Mouse (Mus musculus) limb, embryonic 14.5 days (tissue): Measurements from ENCODE around the gene Hsd17b12. TPM values are rescaled to one million over a fixed set of nuclear protein-coding genes. Genes with fewer than 3 reads are reported as not detected.

Source experiments
- ATAC-seq: fragments of 200-750 bp; cut with Nextera tagmentation; 2 replicates; pipeline ENCODE4 v1.8.0; 2017; ENCODE audit warnings: low read depth, moderate number of reproducible peaks, moderate TSS enrichment; ENCODE audit not compliant: low FRiP score
- DNase-seq: peaks from one replicate; pipeline ENCODE4 v3.0.0-alpha.2; 2015; ENCODE audit warnings: low spot score
- H3K27ac ChIP-seq: fragments of 300-500 bp; sonication (generic); replicated peaks from 2 replicates; pipeline ENCODE4 v1.5.1; 2014; ENCODE audit warnings: low read depth, mild to moderate bottlenecking, low read length, moderate library complexity, mixed read lengths
- H3K27me3 ChIP-seq: fragments of 300-500 bp; sonication (generic); 2 replicates; pipeline ENCODE4 v1.6.1; 2014; ENCODE audit warnings: low read length, mixed read lengths; ENCODE audit not compliant: control insufficient read depth, insufficient read depth
- H3K36me3 ChIP-seq: fragments of 300-500 bp; sonication (generic); 2 replicates; pipeline ENCODE4 v1.6.1; 2014; ENCODE audit warnings: mild to moderate bottlenecking, low read length, moderate library complexity, mixed read lengths; ENCODE audit not compliant: control insufficient read depth, insufficient read depth
- H3K4me1 ChIP-seq: fragments of 300-500 bp; sonication (generic); 2 replicates; pipeline ENCODE4 v1.6.1; 2014; ENCODE audit warnings: antibody characterized with exemption, low read length, mixed read lengths; ENCODE audit not compliant: control insufficient read depth, insufficient read depth
- H3K4me2 ChIP-seq: fragments of 300-500 bp; sonication (generic); replicated peaks from 2 replicates; pipeline ENCODE4 v1.6.1; 2014; ENCODE audit warnings: low read depth, mild to moderate bottlenecking, low read length, moderate library complexity; ENCODE audit not compliant: severe bottlenecking
- H3K4me3 ChIP-seq: fragments of 300-500 bp; sonication (generic); replicated peaks from 2 replicates; pipeline ENCODE4 v1.5.1; 2014; ENCODE audit warnings: low read length
- H3K9ac ChIP-seq: fragments of 300-500 bp; sonication (generic); 2 replicates; pipeline ENCODE4 v1.6.1; 2014; ENCODE audit warnings: mild to moderate bottlenecking, low read depth, low read length, moderate library complexity; ENCODE audit not compliant: severe bottlenecking
- H3K9me3 ChIP-seq: fragments of 300-500 bp; sonication (generic); 2 replicates; pipeline ENCODE4 v1.6.1; 2016; ENCODE audit warnings: low read length; ENCODE audit not compliant: control insufficient read depth
- POLR2A ChIP-seq: fragments of 200-500 bp; IDR thresholded peaks from 2 replicates; pipeline ENCODE4 v1.8.0; 2012; ENCODE audit warnings: inconsistent platforms, mild to moderate bottlenecking, moderate library complexity, borderline replicate concordance; ENCODE audit not compliant: insufficient read depth, insufficient read length; ENCODE audit errors: extremely low read depth
- WGBS: fragments of 180-500 bp; shearing (Covaris S2); extraction: QIAGEN DNeasy Blood & Tissue Kit; methylation state at CpG from one replicate; pipeline ENCODE4 v1.1.7; 2014; 5-methylcytosine and 5-hydroxymethylcytosine counted together
- polyA plus RNA-seq, 2 experiments: library from polyadenylated mRNA; depleted of rRNA in 1 of 2; stranded (reverse) in 1 of 2; unstranded in 1 of 2; fragments of >200 nt; fragmentation: Nextera tagmentation in 1 of 2; extraction: Ambion mirVana in 1 of 2; gene quantifications; 2 replicates each; pipeline versions ENCODE4 v1.2.1 to v1.2.3; 2012 to 2014

The Hsd17b12 gene
- polyA plus RNA-seq, 2 experiments, result 64.5 to 113 TPM

- no peak overlapping the region for H3K9ac ChIP-seq
- no peak overlapping the region for H3K4me3 ChIP-seq
- 66% methylated on average over 6 of the region's 6 CpGs for WGBS
- DNase-seq (peak; percentile 28), ATAC-seq (no peak)
- no peaks in the 10 kb centered on the region for H3K4me1 ChIP-seq
- peaks cover 6% of the 10 kb centered on the region; the same call in 1 of the 2 replicates for H3K36me3 ChIP-seq
- no peak overlapping the region for H3K27ac ChIP-seq
- no peaks in the 10 kb centered on the region for H3K27me3 ChIP-seq
- H3K4me2 ChIP-seq, result no peak overlapping the region
- no peak for TF ChIP-seq POLR2A
- H3K9me3 ChIP-seq, result no peaks in the 10 kb centered on the region
These were observed 112.2 kb downstream of the Hsd17b12 start for GRCm38 (mm10) chr2:94045411-94046090.

- whole genome bisulfite sequencing, result 94% methylated on average over 2 of the region's 2 CpGs
- H3K36me3 ChIP-seq, result peaks cover 6% of the 10 kb centered on the region; the same call in 1 of the 2 replicates
- DNase-seq (no peak), ATAC-seq (no peak)
- TF ChIP-seq POLR2A, result no peak
- no peak overlapping the region for H3K4me2 ChIP-seq
- H3K27ac ChIP-seq, result no peak overlapping the region
- no peaks in the 10 kb centered on the region for H3K4me1 ChIP-seq
- H3K9me3 ChIP-seq, result no peaks in the 10 kb centered on the region
- H3K4me3 ChIP-seq, result no peak overlapping the region
- no peaks in the 10 kb centered on the region for H3K27me3 ChIP-seq
- no peak overlapping the region for H3K9ac ChIP-seq
These were observed 113.6 kb downstream of the Hsd17b12 start for GRCm38 (mm10) chr2:94044174-94044573.

GRCm38 (mm10) chr2:94043662-94044061, 114.1 kb downstream of the Hsd17b12 start:
- no peak for TF ChIP-seq POLR2A
- H3K4me3 ChIP-seq, result no peak overlapping the region
- no peak overlapping the region for H3K4me2 ChIP-seq
- no peaks in the 10 kb centered on the region for H3K4me1 ChIP-seq
- H3K9me3 ChIP-seq, result no peaks in the 10 kb centered on the region
- peaks cover 6% of the 10 kb centered on the region; the same call in 1 of the 2 replicates for H3K36me3 ChIP-seq
- ATAC-seq (0 out of 2 replicates have a peak, but pooled peaks have one; percentile 23), DNase-seq (no peak)
- H3K27me3 ChIP-seq, result no peaks in the 10 kb centered on the region
- H3K27ac ChIP-seq, result no peak overlapping the region
- H3K9ac ChIP-seq, result no peak overlapping the region
- 64% methylated on average over 5 of the region's 5 CpGs for whole genome bisulfite sequencing

GRCm38 (mm10) chr2:94042461-94042860, 115.3 kb downstream of the Hsd17b12 start:
- DNase-seq (no peak), ATAC-seq (no peak)
- no peak overlapping the region for H3K4me3 ChIP-seq
- no peak overlapping the region for H3K4me2 ChIP-seq
- peaks cover 6% of the 10 kb centered on the region; the same call in 1 of the 2 replicates for H3K36me3 ChIP-seq
- H3K9me3 ChIP-seq, result no peaks in the 10 kb centered on the region
- H3K9ac ChIP-seq, result no peak overlapping the region
- 92% methylated on average over 3 of the region's 3 CpGs for WGBS
- no peak for TF ChIP-seq POLR2A
- H3K27me3 ChIP-seq, result no peaks in the 10 kb centered on the region
- no peak overlapping the region for H3K27ac ChIP-seq
- H3K4me1 ChIP-seq, result no peaks in the 10 kb centered on the region

- Histone ChIP-seq H3K9me3 (no peaks in the 10 kb centered on the region), H3K27me3 (no peaks in the 10 kb centered on the region), H3K4me1 (no peaks in the 10 kb centered on the region), H3K4me2 (no peak overlapping the region), H3K9ac (no peak overlapping the region), H3K36me3 (peaks cover 6% of the 10 kb centered on the region; the same call in 1 of the 2 replicates), H3K4me3 (no peak overlapping the region), H3K27ac (no peak overlapping the region)
- DNase-seq, result no peak
- ATAC-seq, result no peak
- TF ChIP-seq POLR2A, result no peak
- 93% methylated on average over 5 of the region's 5 CpGs for WGBS
These were observed 117.2 kb downstream of the Hsd17b12 start for GRCm38 (mm10) chr2:94040391-94041125.
